Mouse (Mus musculus): ENCODE measurements around the gene Trim21. TPM values are rescaled to one million over a fixed set of nuclear protein-coding genes. Genes with fewer than 3 reads are reported as not detected.

Gene Trim21
- polyA plus RNA-seq, 1 experiment: 4.5 TPM

DNA sequence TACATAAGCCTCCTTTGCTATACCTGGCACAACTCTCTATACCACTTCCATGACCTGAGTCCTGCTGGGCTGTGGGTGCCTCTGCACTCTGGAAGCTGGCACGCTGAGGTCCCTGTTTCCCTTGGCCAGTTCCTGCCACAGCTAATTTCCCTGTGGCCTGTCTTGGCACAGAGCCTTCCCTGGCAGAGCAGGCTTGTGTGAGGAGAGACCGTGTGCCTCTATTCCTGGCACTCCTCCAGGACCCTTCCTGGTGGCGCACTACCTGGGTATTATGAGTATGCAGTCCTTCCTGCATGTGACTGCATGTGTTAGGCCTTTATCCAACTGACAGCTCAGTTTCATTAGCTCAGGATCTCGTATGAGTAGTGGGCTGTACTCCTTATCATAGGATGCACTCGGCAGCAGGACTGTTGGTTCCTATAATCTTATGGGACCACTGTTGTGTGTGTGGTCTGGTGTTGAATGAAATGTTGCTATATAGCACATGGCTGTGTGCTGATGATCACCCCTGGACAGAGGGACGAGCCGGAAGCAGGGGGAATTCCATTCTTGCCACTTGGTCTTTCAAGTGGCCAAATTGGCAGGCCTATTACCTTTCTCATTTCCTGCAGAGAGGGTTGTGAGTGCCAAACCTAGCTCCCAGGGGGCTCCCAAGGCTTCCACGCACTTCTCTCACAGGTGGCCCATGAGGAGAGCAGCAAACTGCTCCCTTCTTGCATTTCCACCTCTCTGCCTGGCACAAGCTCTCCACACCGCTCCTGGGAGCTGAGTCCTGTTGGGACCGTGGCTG is 48.8 kb downstream of the Trim21 start:
- no peak overlapping the region for H3K27ac ChIP-seq (ENCODE audit: insufficient read depth, low read depth, low read length)
- H3K27me3 ChIP-seq (replicated peaks; ENCODE audit: control insufficient read depth, insufficient read depth, low read length): no peaks in the 10 kb centered on the region
- 50% methylated on average over 10 of the region's 10 CpGs for WGBS
- H3K36me3 ChIP-seq (ENCODE audit: control insufficient read depth, insufficient read depth, low read length): no peaks in the 10 kb centered on the region
- TF ChIP-seq CTCF (conservative IDR thresholded peaks at IDR 0.05; ENCODE audit: insufficient read depth, insufficient read length, low read depth, low read length) (no peak), POLR2A (IDR thresholded peaks at IDR 0.05; ENCODE audit: low read depth, low read length) (no peak)
- peak; percentile 12 for DNase-seq
- H3K4me3 ChIP-seq (ENCODE audit: insufficient read depth, low read depth, low read length): no peak overlapping the region
- H3K4me1 ChIP-seq (ENCODE audit: control insufficient read depth, insufficient read depth, low read length): no peaks in the 10 kb centered on the region

DNA sequence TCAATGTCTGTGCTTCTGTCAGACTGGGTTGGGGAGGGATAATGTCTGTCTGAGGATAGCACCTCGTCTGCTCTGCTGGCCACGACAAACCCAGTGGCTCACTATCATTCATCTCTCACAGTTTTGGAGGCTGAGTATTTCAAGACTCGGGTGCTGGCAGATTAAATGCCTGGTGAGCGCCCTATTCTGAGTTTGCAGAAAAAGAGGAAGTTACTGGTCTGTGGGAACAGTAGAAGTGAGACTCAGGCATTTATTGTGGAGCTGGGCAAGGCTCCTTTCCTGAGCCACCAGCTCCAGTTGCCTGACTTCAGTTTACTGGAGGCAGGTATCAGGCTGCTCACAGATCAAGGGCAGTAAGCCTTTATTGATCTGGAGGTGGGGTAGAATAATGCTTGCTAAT is 51.1 kb downstream of the Trim21 start:
- WGBS: 79% methylated on average over 4 of the region's 4 CpGs
- no peak overlapping the region for H3K4me3 ChIP-seq (ENCODE audit: insufficient read depth, low read depth, low read length)
- no peak overlapping the region for H3K27ac ChIP-seq (ENCODE audit: insufficient read depth, low read depth, low read length)
- DNase-seq: no peak
- TF ChIP-seq POLR2A (IDR thresholded peaks at IDR 0.05; ENCODE audit: low read depth, low read length) (no peak), CTCF (conservative IDR thresholded peaks at IDR 0.05; ENCODE audit: insufficient read depth, insufficient read length, low read depth, low read length) (no peak)
- no peaks in the 10 kb centered on the region for H3K36me3 ChIP-seq (ENCODE audit: control insufficient read depth, insufficient read depth, low read length)
- no peaks in the 10 kb centered on the region for H3K27me3 ChIP-seq (replicated peaks; ENCODE audit: control insufficient read depth, insufficient read depth, low read length)
- no peaks in the 10 kb centered on the region for H3K4me1 ChIP-seq (ENCODE audit: control insufficient read depth, insufficient read depth, low read length)

DNA sequence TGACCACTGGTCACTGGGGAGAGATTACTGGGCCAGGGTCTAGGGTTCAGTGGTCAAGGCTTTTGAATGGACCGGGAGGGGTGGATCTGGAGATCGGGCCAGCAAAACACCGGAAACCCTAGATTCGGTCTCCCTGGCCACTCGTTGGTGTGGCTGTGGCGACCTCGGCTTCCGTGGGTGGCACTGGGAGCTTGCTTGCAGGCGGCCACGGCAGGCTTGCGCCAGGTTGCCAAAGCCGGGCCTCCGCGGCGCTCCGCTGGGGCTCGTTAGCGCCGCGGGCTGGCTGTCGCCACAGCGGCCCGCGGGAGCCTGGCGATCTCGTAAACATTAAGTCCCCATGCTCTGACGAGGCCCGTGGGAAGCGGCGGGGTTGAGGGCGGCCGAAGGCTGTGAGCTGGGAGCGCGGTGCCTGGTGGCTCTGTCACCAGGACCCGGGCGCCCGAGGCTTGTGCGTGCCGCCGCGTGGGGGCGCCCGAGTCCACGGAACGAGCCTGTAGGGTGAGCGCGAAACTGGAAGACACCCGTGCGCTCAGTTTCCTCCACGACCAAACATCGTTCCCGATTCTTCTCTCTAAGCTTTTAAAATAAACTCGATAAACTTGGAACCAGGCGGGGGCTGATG is 52.4 kb downstream of the Trim21 start:
- WGBS: under 1% methylated on average over 54 of the region's 54 CpGs
- Histone ChIP-seq H3K4me1 (ENCODE audit: control insufficient read depth, insufficient read depth, low read length) (no peaks in the 10 kb centered on the region), H3K27ac (ENCODE audit: insufficient read depth, low read depth, low read length) (no peak overlapping the region), H3K27me3 (replicated peaks; ENCODE audit: control insufficient read depth, insufficient read depth, low read length) (no peaks in the 10 kb centered on the region), H3K4me3 (ENCODE audit: insufficient read depth, low read depth, low read length) (peak overlapping the region; percentile 38; the same call in 1 of the 2 replicates), H3K36me3 (ENCODE audit: control insufficient read depth, insufficient read depth, low read length) (no peaks in the 10 kb centered on the region)
- TF ChIP-seq CTCF (conservative IDR thresholded peaks at IDR 0.05; ENCODE audit: insufficient read depth, insufficient read length, low read depth, low read length): peak; percentile 75
- no peak for TF ChIP-seq POLR2A (IDR thresholded peaks at IDR 0.05; ENCODE audit: low read depth, low read length)
- peak; percentile 79 for DNase-seq

- Histone ChIP-seq H3K27me3 (replicated peaks; ENCODE audit: control insufficient read depth, insufficient read depth, low read length) (no peaks in the 10 kb centered on the region), H3K36me3 (ENCODE audit: control insufficient read depth, insufficient read depth, low read length) (no peaks in the 10 kb centered on the region), H3K27ac (ENCODE audit: insufficient read depth, low read depth, low read length) (no peak overlapping the region), H3K4me1 (ENCODE audit: control insufficient read depth, insufficient read depth, low read length) (no peaks in the 10 kb centered on the region), H3K4me3 (ENCODE audit: insufficient read depth, low read depth, low read length) (no peak overlapping the region)
- WGBS: 91% methylated on average over 10 of the region's 10 CpGs
- no peak for TF ChIP-seq CTCF (conservative IDR thresholded peaks at IDR 0.05; ENCODE audit: insufficient read depth, insufficient read length, low read depth, low read length)
- TF ChIP-seq POLR2A (IDR thresholded peaks at IDR 0.05; ENCODE audit: low read depth, low read length): no peak
- DNase-seq: no peak
These were observed 53.4 kb downstream of the Trim21 start for GRCm38 (mm10) chr7:102511927-102512326.

DNA sequence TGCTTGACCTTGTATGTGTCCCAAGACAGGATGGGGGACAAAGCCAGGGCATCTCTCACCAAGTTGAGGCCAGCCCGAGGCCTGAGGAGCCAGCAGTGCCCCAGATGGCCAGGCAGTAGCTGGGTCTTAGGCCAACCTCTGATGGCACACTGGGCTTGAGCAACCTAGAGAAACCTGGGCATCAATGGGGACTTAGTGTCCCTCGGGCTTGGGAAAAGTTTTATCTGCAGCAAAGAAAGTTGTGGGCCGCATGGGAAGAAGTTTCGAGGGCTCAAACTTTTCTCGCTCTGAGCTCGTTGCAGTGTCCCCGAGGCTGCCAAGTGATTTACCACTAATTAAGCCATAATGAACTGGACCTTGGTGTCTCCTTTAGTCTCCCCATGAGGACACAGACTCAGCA is 55.6 kb downstream of the Trim21 start:
- Histone ChIP-seq H3K4me1 (ENCODE audit: control insufficient read depth, insufficient read depth, low read length) (no peaks in the 10 kb centered on the region), H3K27ac (ENCODE audit: insufficient read depth, low read depth, low read length) (no peak overlapping the region), H3K4me3 (ENCODE audit: insufficient read depth, low read depth, low read length) (no peak overlapping the region), H3K27me3 (replicated peaks; ENCODE audit: control insufficient read depth, insufficient read depth, low read length) (no peaks in the 10 kb centered on the region), H3K36me3 (ENCODE audit: control insufficient read depth, insufficient read depth, low read length) (no peaks in the 10 kb centered on the region)
- no peak for DNase-seq
- WGBS: 80% methylated on average over 7 of the region's 7 CpGs
- TF ChIP-seq POLR2A (IDR thresholded peaks at IDR 0.05; ENCODE audit: low read depth, low read length) (no peak), CTCF (conservative IDR thresholded peaks at IDR 0.05; ENCODE audit: insufficient read depth, insufficient read length, low read depth, low read length) (no peak)

GRCm38 (mm10) chr7:102508666-102509065 is 56.6 kb downstream of the Trim21 start:
- H3K36me3 ChIP-seq (ENCODE audit: control insufficient read depth, insufficient read depth, low read length): no peaks in the 10 kb centered on the region
- WGBS: 87% methylated on average over 6 of the region's 6 CpGs
- H3K27me3 ChIP-seq (replicated peaks; ENCODE audit: control insufficient read depth, insufficient read depth, low read length): no peaks in the 10 kb centered on the region
- H3K4me3 ChIP-seq (ENCODE audit: insufficient read depth, low read depth, low read length): no peak overlapping the region
- DNase-seq: no peak
- H3K4me1 ChIP-seq (ENCODE audit: control insufficient read depth, insufficient read depth, low read length): no peaks in the 10 kb centered on the region
- no peak overlapping the region for H3K27ac ChIP-seq (ENCODE audit: insufficient read depth, low read depth, low read length)
- TF ChIP-seq CTCF (conservative IDR thresholded peaks at IDR 0.05; ENCODE audit: insufficient read depth, insufficient read length, low read depth, low read length) (no peak), POLR2A (IDR thresholded peaks at IDR 0.05; ENCODE audit: low read depth, low read length) (no peak)

- WGBS: 85% methylated on average over 9 of the region's 9 CpGs
These were observed 57.2 kb downstream of the Trim21 start for GRCm38 (mm10) chr7:102508066-102508465.

More at GRCm38 (mm10) chr7:102508066-102508465, 57.2 kb downstream of the Trim21 start:
- Histone ChIP-seq H3K27ac (ENCODE audit: insufficient read depth, low read depth, low read length) (no peak overlapping the region), H3K4me1 (ENCODE audit: control insufficient read depth, insufficient read depth, low read length) (no peaks in the 10 kb centered on the region), H3K36me3 (ENCODE audit: control insufficient read depth, insufficient read depth, low read length) (no peaks in the 10 kb centered on the region), H3K27me3 (replicated peaks; ENCODE audit: control insufficient read depth, insufficient read depth, low read length) (no peaks in the 10 kb centered on the region), H3K4me3 (ENCODE audit: insufficient read depth, low read depth, low read length) (no peak overlapping the region)
- TF ChIP-seq POLR2A (IDR thresholded peaks at IDR 0.05; ENCODE audit: low read depth, low read length) (no peak), CTCF (conservative IDR thresholded peaks at IDR 0.05; ENCODE audit: insufficient read depth, insufficient read length, low read depth, low read length) (no peak)
- no peak for DNase-seq

Other genes starting within 250 kb of the Trim21 start
- gene Rrm1, start 123.8 kb downstream of the Trim21 start, polyA plus RNA-seq (2012; rRNA removed): 5.2 and 6.3 TPM in 2 replicates
- gene Olfr543, start 83.8 kb downstream of the Trim21 start, polyA plus RNA-seq (2012; rRNA removed): not detected in 2 replicates
- gene Olfr544, start 77.2 kb downstream of the Trim21 start, polyA plus RNA-seq (2012; rRNA removed): not detected in 2 replicates
- gene Olfr545, start 65.9 kb downstream of the Trim21 start, polyA plus RNA-seq (2012; rRNA removed): not detected in 2 replicates
- gene Olfr547, start 30.7 kb downstream of the Trim21 start, polyA plus RNA-seq (2012; rRNA removed): not detected in 2 replicates
- not detected in 2 replicates for gene Olfr548-ps1, start 24.6 kb downstream of the Trim21 start, polyA plus RNA-seq (2012; rRNA removed)
- not detected in 2 replicates for gene Olfr549, start 15.6 kb downstream of the Trim21 start, polyA plus RNA-seq (2012; rRNA removed)
- not detected in 2 replicates for gene Olfr550, start 6.0 kb upstream of the Trim21 start, polyA plus RNA-seq (2012; rRNA removed)
- gene Olfr551, start 26.4 kb upstream of the Trim21 start, polyA plus RNA-seq (2012; rRNA removed): not detected in 2 replicates
- gene Olfr552, start 32.3 kb upstream of the Trim21 start, polyA plus RNA-seq (2012; rRNA removed): not detected in 2 replicates
- gene Olfr553, start 52.7 kb upstream of the Trim21 start, polyA plus RNA-seq (2012; rRNA removed): not detected in 2 replicates
- not detected in 2 replicates for gene Olfr554, start 72.9 kb upstream of the Trim21 start, polyA plus RNA-seq (2012; rRNA removed)
- gene Olfr555, start 93.3 kb upstream of the Trim21 start, polyA plus RNA-seq (2012; rRNA removed): not detected in 2 replicates
- not detected in 2 replicates for gene Olfr556, start 99.4 kb upstream of the Trim21 start, polyA plus RNA-seq (2012; rRNA removed)
- 9.7 and 11.7 TPM in 2 replicates for gene Trim68, start 121.8 kb upstream of the Trim21 start, polyA plus RNA-seq (2012; rRNA removed)
- not detected in 2 replicates for gene Olfr557, start 130.4 kb upstream of the Trim21 start, polyA plus RNA-seq (2012; rRNA removed)
- gene Olfr558, start 136.7 kb upstream of the Trim21 start, polyA plus RNA-seq (2012; rRNA removed): 1.9 and 2.6 TPM in 2 replicates
- not detected in 2 replicates for gene Olfr33, start 153.6 kb upstream of the Trim21 start, polyA plus RNA-seq (2012; rRNA removed)
- not detected in 2 replicates for gene Olfr559, start 162.0 kb upstream of the Trim21 start, polyA plus RNA-seq (2012; rRNA removed)
- not detected in 2 replicates for gene Olfr560, start 193.9 kb upstream of the Trim21 start, polyA plus RNA-seq (2012; rRNA removed)
- gene Olfr78, start 194.0 kb upstream of the Trim21 start, polyA plus RNA-seq (2012; rRNA removed): 1.9 and 3.2 TPM in 2 replicates
- gene Olfr561, start 205.7 kb upstream of the Trim21 start, polyA plus RNA-seq (2012; rRNA removed): not detected in 2 replicates
- gene Olfr564, start 238.0 kb upstream of the Trim21 start, polyA plus RNA-seq (2012; rRNA removed): not detected in 2 replicates